ENCODE assay signal across 17 mouse cellular contexts in genomic region chr11:50099692-50100091, GRCm38 (mm10). TPM values are rescaled to one million over a fixed set of nuclear protein-coding genes. Genes with fewer than 3 reads are reported as not detected.
DNase-seq lines count a peak whose midpoint lies in the region; ATAC-seq and TF ChIP-seq lines count a peak whose summit lies in the region.
"Had no signal": no experiment of that assay in that cellular context is flagged by ENCODE, and none has a peak within 500 bp of the region (broad histone marks: within the 10 kb centered on the region; RNA-seq: fewer than 3 reads in every experiment).

No protein-coding gene starts in this region.

- 55% methylated on average over 2 of the region's 2 CpGs for WGBS in heart, embryonic 13.5 days
- WGBS in liver, postnatal 0 days (ENCODE audit: insufficient replicate concordance), result 72% methylated on average over 2 of the region's 2 CpGs

- ATAC-seq in heart, embryonic 13.5 days (ENCODE audit: extremely low read depth, insufficient number of reproducible peaks, low FRiP score, low TSS enrichment), result no peak
- peak; percentile 28; the same call in 1 of the 2 replicates for ATAC-seq in liver, postnatal 0 days
- ATAC-seq: forebrain, embryonic 14.5 days; intestine, embryonic 15.5 days had no signal

- DNase-seq in heart, postnatal 36 days, result no peak
- no peak for DNase-seq in liver, postnatal 0 days
- DNase-seq in liver, result no peak
- DNase-seq in adrenal gland, postnatal 10 days, result peak; percentile 55
- peak; percentile 34 for DNase-seq in kidney, postnatal 10 days
- DNase-seq in testis, postnatal 14 days (ENCODE audit: low spot score), result no peak
- DNase-seq in cerebellum, adult 11 months, result no peak
- DNase-seq: layer of hippocampus, postnatal 36 days; lung, adult 2 months; thymus, postnatal 36 days had no signal

- peaks cover 21% of the 10 kb centered on the region for H3K36me3 ChIP-seq in heart, embryonic 13.5 days
- H3K36me3 ChIP-seq in liver, postnatal 0 days (replicated peaks; ENCODE audit: insufficient read depth, low read length), result peaks cover 13% of the 10 kb centered on the region; the same call in 1 of the 2 replicates
- H3K36me3 ChIP-seq: intestine, embryonic 15.5 days; stomach, embryonic 15.5 days had no signal

- H3K9ac ChIP-seq in heart, embryonic 13.5 days, result no peak overlapping the region
- no peak overlapping the region for H3K9ac ChIP-seq in liver, postnatal 0 days (replicated peaks)
- H3K9ac ChIP-seq: embryonic facial prominence, embryonic 15.5 days; intestine, embryonic 15.5 days; stomach, embryonic 15.5 days had no signal

- intact Hi-C loops in heart, postnatal 36 days (cut with DNase I), result loop anchor here (5.0 kb wide), 1 partner anchor 72 kb away; the partner anchor contains the start of gene Rnf130

- peak overlapping the region; percentile 33 for H3K27ac ChIP-seq in heart, embryonic 13.5 days (replicated peaks)
- H3K27ac ChIP-seq in liver, postnatal 0 days (ENCODE audit: low read depth), result no peak overlapping the region
- H3K27ac ChIP-seq: embryonic facial prominence, embryonic 15.5 days; hindbrain, embryonic 10.5 days; intestine, embryonic 15.5 days; stomach, embryonic 15.5 days had no signal

- H3K4me2 ChIP-seq in heart, embryonic 13.5 days, result no peak overlapping the region
- no peak overlapping the region for H3K4me2 ChIP-seq in liver, postnatal 0 days (ENCODE audit: low read depth, low read length)
- H3K4me2 ChIP-seq: embryonic facial prominence, embryonic 15.5 days; intestine, embryonic 15.5 days; stomach, embryonic 15.5 days had no signal

- H3K4me3 ChIP-seq in heart, embryonic 13.5 days, result no peak overlapping the region
- H3K4me3 ChIP-seq in liver, postnatal 0 days (ENCODE audit: low read depth, low read length), result no peak overlapping the region
- H3K4me3 ChIP-seq: embryonic facial prominence, embryonic 15.5 days; hindbrain, embryonic 10.5 days; intestine, embryonic 15.5 days; stomach, embryonic 15.5 days had no signal

- TF ChIP-seq EP300 in liver, postnatal 0 days (IDR thresholded peaks at IDR 0.05; ENCODE audit: low read depth), result no peak

- peaks cover 37% of the 10 kb centered on the region for H3K4me1 ChIP-seq in heart, embryonic 13.5 days
- H3K4me1 ChIP-seq in liver, postnatal 0 days (ENCODE audit: insufficient read depth), result peaks cover 11% of the 10 kb centered on the region; the same call in 1 of the 2 replicates
- H3K4me1 ChIP-seq: embryonic facial prominence, embryonic 15.5 days; intestine, embryonic 15.5 days; stomach, embryonic 15.5 days had no signal

- H3K27me3 ChIP-seq in heart, embryonic 13.5 days (replicated peaks), result no peaks in the 10 kb centered on the region
- H3K27me3 ChIP-seq in liver, postnatal 0 days (ENCODE audit: insufficient read depth, low read length), result no peaks in the 10 kb centered on the region
- H3K27me3 ChIP-seq: CH12.LX; embryonic facial prominence, embryonic 15.5 days; intestine, embryonic 15.5 days; stomach, embryonic 15.5 days had no signal

- no peak for TF ChIP-seq CTCF in liver, postnatal 0 days (IDR thresholded peaks at IDR 0.05; ENCODE audit: low read depth)

- H3K9me3 ChIP-seq in heart, embryonic 13.5 days, result no peaks in the 10 kb centered on the region
- no peaks in the 10 kb centered on the region for H3K9me3 ChIP-seq in liver, postnatal 0 days (ENCODE audit: low read length)
- H3K9me3 ChIP-seq: embryonic facial prominence, embryonic 15.5 days; hindbrain, embryonic 10.5 days; intestine, embryonic 15.5 days; stomach, embryonic 15.5 days had no signal

RNA-seq across cellular contexts. Expression of gene Tbc1d9b, which starts 31.5 kb away (rescaled TPM):
- 26.5 and 26.8 TPM in 2 replicates for polyA plus RNA-seq in heart, embryonic 13.5 days (2015; fragmentation: Nextera tagmentation; extraction: Ambion mirVana)
- 10 to 100 TPM; 43.8 to 49.7 TPM for total RNA-seq in heart, postnatal 36 days (2021)
- polyA plus RNA-seq in liver, postnatal 0 days (2015; fragmentation: Nextera tagmentation; extraction: Ambion mirVana), result 8.9 and 9.1 TPM in 2 replicates
- total RNA-seq in adrenal gland, postnatal 10 days (2021), result 10 to 100 TPM; 65.2 to 76.3 TPM

Comparison
In these comparisons a context has a peak if more than half of its experiments do, and no peak if none do; other contexts are left out.
1. DNase-seq: peak in adrenal gland, postnatal 10 days (single experiment) and kidney, postnatal 10 days (single experiment); none in heart, postnatal 36 days (0 of 2), liver, postnatal 0 days (single experiment), liver (single experiment), testis, postnatal 14 days (single experiment) and cerebellum, adult 11 months (single experiment).